Mouse (Mus musculus) 3134 (cell line): Measurements from ENCODE around the gene Rhpn2.

ENCODE experiments used
- DNase-seq: peaks from one replicate; pipeline ENCODE4 v3.0.0-alpha.2; 2011; ENCODE audit warnings: low spot score; ENCODE audit not compliant: insufficient read length; ENCODE audit errors: extremely low read depth

Gene Rhpn2

GRCm38 (mm10) chr7:35386525-35386952, 52.6 kb downstream of the Rhpn2 start:
- DNase-seq, result no peak

- DNase-seq, result no peak
Observed at GRCm38 (mm10) chr7:35388694-35389093, 54.7 kb downstream of the Rhpn2 start.

DNA sequence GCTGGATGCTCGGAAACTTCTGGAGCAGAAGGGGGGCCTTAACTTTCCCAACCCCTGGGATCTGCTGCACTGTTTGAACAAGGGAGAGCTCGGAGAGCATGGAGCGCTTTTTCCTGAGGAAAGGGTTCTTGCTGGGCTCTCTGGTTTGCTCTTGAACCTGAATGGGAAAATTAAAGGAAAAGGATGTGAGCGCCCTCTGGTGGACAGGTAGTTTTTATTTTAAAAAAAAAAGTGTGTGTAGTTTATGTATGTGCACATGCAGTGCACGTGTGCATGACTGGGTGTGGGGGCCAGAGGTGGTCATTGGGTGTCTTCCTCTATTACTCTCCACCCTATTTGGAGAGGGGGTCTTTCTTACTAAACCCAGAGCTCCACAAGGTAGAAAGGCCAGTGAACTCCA, 59.0 kb downstream of the Rhpn2 start:
- no peak for DNase-seq

DNA sequence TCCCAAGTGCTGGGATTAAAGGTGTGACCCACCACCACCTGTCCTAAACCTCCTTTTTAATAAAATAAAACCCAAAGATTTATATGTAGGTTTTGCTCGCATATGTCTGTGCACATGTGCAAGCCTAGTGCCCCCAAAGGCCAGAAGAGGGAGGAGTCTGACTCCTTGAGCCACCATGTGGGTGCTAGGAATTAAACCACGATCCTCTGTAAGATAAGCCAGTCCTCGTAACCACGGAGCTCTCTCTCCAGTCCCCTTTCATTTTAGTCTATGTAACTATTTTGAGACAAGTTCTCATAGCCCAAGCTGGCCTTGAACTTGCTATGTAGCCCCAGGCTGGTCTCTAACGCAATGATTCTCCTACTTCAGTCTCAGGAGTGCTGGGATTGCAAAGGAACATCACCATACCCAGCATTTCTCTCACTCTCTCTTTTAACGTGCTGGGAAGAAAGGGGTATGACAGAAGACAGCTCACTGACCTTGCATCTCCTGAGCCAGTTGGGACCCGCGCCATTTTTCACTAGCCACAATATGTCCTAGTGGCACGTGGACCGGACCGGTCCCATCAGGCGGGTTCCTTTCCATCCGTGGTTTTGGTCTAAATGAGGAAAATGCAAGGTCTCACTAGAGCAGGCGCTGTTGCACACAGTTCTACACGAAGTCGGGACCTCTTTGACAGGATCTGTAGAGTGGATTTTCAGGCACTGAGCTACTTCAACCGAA, 61.9 kb downstream of the Rhpn2 start:
- peak; percentile 21 for DNase-seq

DNA sequence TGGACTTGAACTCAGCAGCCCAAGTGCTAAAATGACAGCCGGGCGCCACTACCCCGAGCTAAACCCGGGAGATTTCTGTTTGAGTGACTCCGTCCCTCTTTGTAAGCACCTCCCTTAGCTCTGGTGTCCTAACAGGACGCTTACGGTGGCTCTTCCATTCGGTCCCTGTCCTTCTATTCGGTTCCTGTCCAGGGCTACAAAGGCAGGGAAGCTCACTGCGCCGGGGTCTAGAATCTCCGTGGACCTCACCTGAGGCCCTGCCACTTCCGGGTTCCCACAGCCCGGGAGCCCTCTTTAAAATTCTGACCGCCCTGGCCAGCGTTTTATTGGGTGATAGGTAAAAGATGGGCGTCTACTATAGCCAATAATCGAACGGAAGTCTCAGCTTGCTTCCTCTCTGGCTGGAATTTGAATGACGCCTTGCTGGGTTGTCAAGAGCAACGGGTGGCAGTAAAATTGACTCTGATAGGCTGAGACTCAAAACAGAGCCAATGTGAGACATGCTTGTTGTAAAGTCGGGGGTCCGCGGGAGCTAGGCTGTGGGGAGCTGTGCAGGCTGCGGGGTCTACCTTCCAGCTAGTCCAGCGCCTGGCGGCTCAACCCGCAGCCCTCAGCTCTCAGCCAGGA, 62.7 kb downstream of the Rhpn2 start, which contains the start of the genes Faap24 and Cep89:
Gene Faap24, minus strand, starts transcription at position 295 of the 627 bp plus-strand sequence.
Gene Cep89, plus strand, starts transcription at position 494 of the 627 bp plus-strand sequence.
- peak; percentile 86 for DNase-seq

GRCm38 (mm10) chr7:35401169-35401568, 67.2 kb downstream of the Rhpn2 start:
- DNase-seq, result no peak

DNA sequence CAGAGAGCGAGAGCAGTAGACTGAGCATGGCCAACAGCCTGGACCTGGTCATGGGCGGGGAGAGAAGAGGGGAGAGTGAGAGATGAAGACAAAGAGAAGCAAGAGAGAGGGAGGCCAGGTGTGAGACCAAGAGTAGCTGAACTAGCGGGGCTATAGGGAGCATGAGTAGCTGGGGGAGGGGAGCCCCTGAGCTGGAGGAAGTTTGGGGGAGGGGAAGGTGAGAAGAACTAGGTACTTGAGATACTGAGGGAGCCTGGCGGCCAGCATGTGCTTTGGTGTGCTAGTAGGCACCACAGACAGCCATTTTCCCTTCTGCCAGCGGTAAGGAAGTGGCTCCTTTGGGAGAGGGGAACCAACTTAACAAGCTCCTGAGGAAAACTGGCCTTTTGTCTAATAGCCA, 81.3 kb downstream of the Rhpn2 start:
- no peak for DNase-seq

DNA sequence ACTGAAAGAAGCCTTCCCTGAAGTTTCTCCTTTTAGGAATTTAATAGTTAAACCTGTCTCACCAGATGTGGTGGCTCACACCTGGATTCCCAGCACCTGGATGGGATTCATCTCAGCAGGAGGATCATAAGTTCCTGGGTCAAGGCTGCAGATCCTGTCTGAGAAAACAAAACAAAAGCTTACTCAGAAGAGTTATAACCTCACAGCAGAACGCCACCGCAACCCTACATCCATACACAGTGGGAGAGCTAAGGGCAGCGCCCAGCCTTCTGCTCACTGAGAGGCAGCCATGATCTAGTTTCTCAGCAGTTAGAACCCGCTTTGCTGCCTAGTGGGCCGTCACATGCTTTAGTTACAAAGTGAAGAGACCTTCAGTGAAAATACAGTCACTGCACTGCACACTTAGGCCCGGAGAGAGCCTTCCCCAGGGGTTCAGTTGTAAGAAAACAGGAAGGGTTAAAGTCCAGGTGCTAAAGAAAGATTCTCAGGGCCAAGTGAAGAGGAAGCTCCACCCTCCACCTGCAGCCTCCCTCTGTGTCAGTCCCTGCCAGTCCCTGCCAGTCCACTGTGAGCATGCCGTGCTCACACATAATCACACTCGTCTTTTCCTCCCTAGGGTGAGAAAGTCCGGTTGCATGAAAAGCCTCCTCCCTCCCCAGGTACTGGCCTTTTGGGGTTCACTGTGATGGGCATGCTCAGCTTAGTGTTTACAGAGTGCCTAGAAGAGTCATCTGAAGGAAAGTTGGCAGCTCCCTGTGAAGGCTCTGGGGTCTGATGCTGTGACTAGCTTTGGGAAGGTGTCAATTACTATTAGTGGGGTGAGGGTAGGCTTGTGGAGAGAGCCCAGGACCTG, 82.1 kb downstream of the Rhpn2 start:
- DNase-seq, result no peak

GRCm38 (mm10) chr7:35416654-35416948, 82.6 kb downstream of the Rhpn2 start:
- no peak for DNase-seq

DNA sequence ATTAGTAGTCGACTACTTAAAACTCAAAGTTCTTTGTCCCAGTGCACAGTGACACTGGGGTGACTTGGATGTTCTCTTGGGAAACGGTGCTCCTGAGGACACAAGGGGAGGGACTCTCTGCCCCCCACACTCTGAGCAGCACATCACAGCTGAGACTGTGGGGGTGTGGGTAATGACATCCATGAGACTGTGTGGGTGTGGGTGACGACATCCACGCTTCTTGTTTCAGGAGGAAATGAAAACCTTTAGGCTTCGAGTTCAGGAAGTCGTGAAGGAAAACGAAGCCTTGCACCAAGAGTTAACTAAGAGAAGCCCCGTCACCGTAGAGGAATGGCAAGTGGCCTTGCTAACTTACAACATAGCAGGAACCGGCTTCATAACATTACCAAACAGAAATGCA, 89.1 kb downstream of the Rhpn2 start:
- no peak for DNase-seq

- DNase-seq, result no peak
Observed at GRCm38 (mm10) chr7:35428146-35428545, 94.2 kb downstream of the Rhpn2 start.

- no peak for DNase-seq
Observed at GRCm38 (mm10) chr7:35435266-35435665, 101.3 kb downstream of the Rhpn2 start.
